Mouse (Mus musculus) hindbrain, embryonic 13.5 days (tissue): ENCODE measurements around the gene Atxn7l1. TPM values are rescaled to one million over a fixed set of nuclear protein-coding genes. Genes with fewer than 3 reads are reported as not detected.

ENCODE experiments used
- ATAC-seq: fragments of 200-750 bp; cut with Nextera tagmentation; 2 replicates; pipeline ENCODE4 v1.8.0; 2017; ENCODE audit warnings: moderate TSS enrichment; ENCODE audit not compliant: low FRiP score
- H3K27ac ChIP-seq: fragments of 300-500 bp; sonication (generic); 2 replicates; pipeline ENCODE4 v1.5.1; 2015; ENCODE audit warnings: inconsistent platforms, mild to moderate bottlenecking, moderate library complexity
- H3K27me3 ChIP-seq: fragments of 300-500 bp; sonication (generic); 2 replicates; pipeline ENCODE4 v1.6.1; 2015; ENCODE audit warnings: mild to moderate bottlenecking, inconsistent platforms
- H3K36me3 ChIP-seq: fragments of 300-500 bp; sonication (generic); 2 replicates; pipeline ENCODE4 v1.6.1; 2015; ENCODE audit warnings: mild to moderate bottlenecking, inconsistent platforms
- H3K4me1 ChIP-seq: fragments of 300-500 bp; sonication (generic); replicated peaks from 2 replicates; pipeline ENCODE4 v1.6.1; 2015; ENCODE audit warnings: inconsistent platforms
- H3K4me2 ChIP-seq: fragments of 300-500 bp; sonication (generic); 2 replicates; pipeline ENCODE4 v1.6.1; 2015; ENCODE audit warnings: inconsistent platforms, mild to moderate bottlenecking, moderate library complexity
- H3K4me3 ChIP-seq: fragments of 300-500 bp; sonication (generic); 2 replicates; pipeline ENCODE4 v1.5.1; 2015; ENCODE audit warnings: mild to moderate bottlenecking, inconsistent platforms
- H3K9ac ChIP-seq: fragments of 300-500 bp; sonication (generic); 2 replicates; pipeline ENCODE4 v1.6.1; 2015; ENCODE audit warnings: mild to moderate bottlenecking, inconsistent platforms
- H3K9me3 ChIP-seq: fragments of 300-500 bp; sonication (generic); 2 replicates; pipeline ENCODE4 v1.6.1; 2016; ENCODE audit warnings: inconsistent platforms
- WGBS: fragments of 180-500 bp; shearing (Covaris S2); methylation state at CpG from one replicate; pipeline ENCODE4 v1.1.7; 2015; 5-methylcytosine and 5-hydroxymethylcytosine counted together
- polyA plus RNA-seq: library from polyadenylated mRNA; unstranded; fragments of >200 nt; fragmentation: Nextera tagmentation; extraction: Ambion mirVana; gene quantifications from 2 replicates; pipeline ENCODE4 v1.2.1, GENCODE M21; 2015

The Atxn7l1 gene
- polyA plus RNA-seq, 1 experiment from 2014 or later: 22.4 TPM

GRCm38 (mm10) chr12:33338170-33338569 is 190.7 kb downstream of the Atxn7l1 start:
- no peak for ATAC-seq
- H3K9ac ChIP-seq: no peak overlapping the region
- no peaks in the 10 kb centered on the region for H3K9me3 ChIP-seq
- H3K4me3 ChIP-seq: no peak overlapping the region
- no peak overlapping the region for H3K4me2 ChIP-seq
- peaks cover 37% of the 10 kb centered on the region for H3K4me1 ChIP-seq
- WGBS: 39% methylated on average over 5 of the region's 5 CpGs
- no peaks in the 10 kb centered on the region for H3K36me3 ChIP-seq
- H3K27me3 ChIP-seq: peaks cover 5% of the 10 kb centered on the region; the same call in 1 of the 2 replicates
- H3K27ac ChIP-seq: no peak overlapping the region

GRCm38 (mm10) chr12:33339822-33340221 is 192.3 kb downstream of the Atxn7l1 start:
- no peak overlapping the region for H3K27ac ChIP-seq
- H3K4me1 ChIP-seq: peaks cover 47% of the 10 kb centered on the region
- H3K9me3 ChIP-seq: no peaks in the 10 kb centered on the region
- no peaks in the 10 kb centered on the region for H3K36me3 ChIP-seq
- no peak overlapping the region for H3K9ac ChIP-seq
- no peak for ATAC-seq
- peaks cover 13% of the 10 kb centered on the region; the same call in 1 of the 2 replicates for H3K27me3 ChIP-seq
- H3K4me2 ChIP-seq: no peak overlapping the region
- no peak overlapping the region for H3K4me3 ChIP-seq
- 86% methylated on average over 4 of the region's 4 CpGs for WGBS

GRCm38 (mm10) chr12:33340698-33341097 is 193.2 kb downstream of the Atxn7l1 start:
- 74% methylated on average over 6 of the region's 6 CpGs for whole genome bisulfite sequencing
- no peaks in the 10 kb centered on the region for H3K36me3 ChIP-seq
- peak overlapping the region; percentile 79 for H3K27ac ChIP-seq
- H3K9ac ChIP-seq: no peak overlapping the region
- no peak for ATAC-seq
- peaks cover 15% of the 10 kb centered on the region; the same call in 1 of the 2 replicates for H3K27me3 ChIP-seq
- no peak overlapping the region for H3K4me2 ChIP-seq
- no peaks in the 10 kb centered on the region for H3K9me3 ChIP-seq
- H3K4me1 ChIP-seq: peaks cover 55% of the 10 kb centered on the region
- no peak overlapping the region for H3K4me3 ChIP-seq

GRCm38 (mm10) chr12:33341351-33341892 is 193.9 kb downstream of the Atxn7l1 start:
- H3K9me3 ChIP-seq: no peaks in the 10 kb centered on the region
- peaks cover 62% of the 10 kb centered on the region for H3K4me1 ChIP-seq
- peaks cover 22% of the 10 kb centered on the region; the same call in 1 of the 2 replicates for H3K27me3 ChIP-seq
- no peak overlapping the region for H3K9ac ChIP-seq
- H3K27ac ChIP-seq: peak overlapping the region; percentile 79
- no peaks in the 10 kb centered on the region for H3K36me3 ChIP-seq
- WGBS: 43% methylated on average over 17 of the region's 17 CpGs
- ATAC-seq: peak; percentile 85
- peak overlapping the region; percentile 29 for H3K4me2 ChIP-seq
- H3K4me3 ChIP-seq: no peak overlapping the region

- H3K9ac ChIP-seq: peak overlapping the region; percentile 66
- peaks cover 7% of the 10 kb centered on the region for H3K36me3 ChIP-seq
- H3K4me2 ChIP-seq: peak overlapping the region; percentile 52
- H3K4me1 ChIP-seq: peaks cover 54% of the 10 kb centered on the region
- H3K27ac ChIP-seq: peak overlapping the region; percentile 60
- WGBS: 7% methylated on average over 25 of the region's 25 CpGs
- peak; percentile 15; the same call in 1 of the 2 replicates for ATAC-seq
- H3K9me3 ChIP-seq: no peaks in the 10 kb centered on the region
- H3K27me3 ChIP-seq: peaks cover 27% of the 10 kb centered on the region
- peak overlapping the region; percentile 25 for H3K4me3 ChIP-seq
These were observed 197.7 kb downstream of the Atxn7l1 start for GRCm38 (mm10) chr12:33344970-33345772.

GRCm38 (mm10) chr12:33345773-33346435 is 198.4 kb downstream of the Atxn7l1 start:
- Histone ChIP-seq H3K4me2 (peak overlapping the region; percentile 52; the same call in 1 of the 2 replicates), H3K4me3 (no peak overlapping the region), H3K4me1 (peaks cover 47% of the 10 kb centered on the region), H3K9me3 (no peaks in the 10 kb centered on the region), H3K36me3 (peaks cover 11% of the 10 kb centered on the region), H3K9ac (peak overlapping the region; percentile 66; the same call in 1 of the 2 replicates), H3K27me3 (peaks cover 27% of the 10 kb centered on the region), H3K27ac (no peak overlapping the region)
- ATAC-seq: no peak
- 31% methylated on average over 23 of the region's 23 CpGs for WGBS

- Histone ChIP-seq H3K27me3 (no peaks in the 10 kb centered on the region), H3K36me3 (peaks cover 23% of the 10 kb centered on the region), H3K9ac (no peak overlapping the region), H3K4me3 (no peak overlapping the region), H3K4me2 (no peak overlapping the region), H3K9me3 (no peaks in the 10 kb centered on the region), H3K4me1 (no peaks in the 10 kb centered on the region), H3K27ac (no peak overlapping the region)
- no peak for ATAC-seq
- WGBS: 77% methylated on average over 4 of the region's 4 CpGs
These were observed 205.2 kb downstream of the Atxn7l1 start for GRCm38 (mm10) chr12:33352671-33353070.

- Histone ChIP-seq H3K36me3 (peaks cover 30% of the 10 kb centered on the region), H3K27ac (no peak overlapping the region), H3K9ac (no peak overlapping the region), H3K4me1 (peaks cover 14% of the 10 kb centered on the region), H3K4me2 (no peak overlapping the region), H3K4me3 (no peak overlapping the region), H3K9me3 (no peaks in the 10 kb centered on the region), H3K27me3 (no peaks in the 10 kb centered on the region)
- no peak for ATAC-seq
- 92% methylated on average over 10 of the region's 10 CpGs for WGBS
These were observed 210.9 kb downstream of the Atxn7l1 start for GRCm38 (mm10) chr12:33358345-33358744.

- Histone ChIP-seq H3K4me1 (peaks cover 17% of the 10 kb centered on the region), H3K27me3 (no peaks in the 10 kb centered on the region), H3K9me3 (no peaks in the 10 kb centered on the region), H3K4me2 (no peak overlapping the region), H3K4me3 (no peak overlapping the region), H3K27ac (no peak overlapping the region), H3K9ac (no peak overlapping the region), H3K36me3 (peaks cover 28% of the 10 kb centered on the region)
- ATAC-seq: no peak
- 95% methylated on average over 7 of the region's 7 CpGs for WGBS
These were observed 211.7 kb downstream of the Atxn7l1 start for GRCm38 (mm10) chr12:33359209-33359608.

- Histone ChIP-seq H3K9ac (no peak overlapping the region), H3K9me3 (no peaks in the 10 kb centered on the region), H3K27me3 (no peaks in the 10 kb centered on the region), H3K4me1 (peaks cover 17% of the 10 kb centered on the region), H3K4me2 (no peak overlapping the region), H3K27ac (peak overlapping the region; percentile 55; the same call in 1 of the 2 replicates), H3K36me3 (peaks cover 25% of the 10 kb centered on the region), H3K4me3 (no peak overlapping the region)
- ATAC-seq: no peak
- 87% methylated on average over 5 of the region's 5 CpGs for WGBS
These were observed 212.5 kb downstream of the Atxn7l1 start for GRCm38 (mm10) chr12:33359878-33360482.

GRCm38 (mm10) chr12:33360729-33361128 is 213.2 kb downstream of the Atxn7l1 start:
- Histone ChIP-seq H3K27me3 (no peaks in the 10 kb centered on the region), H3K9me3 (no peaks in the 10 kb centered on the region), H3K36me3 (peaks cover 30% of the 10 kb centered on the region), H3K4me3 (no peak overlapping the region), H3K4me1 (peaks cover 17% of the 10 kb centered on the region), H3K4me2 (no peak overlapping the region), H3K27ac (peak overlapping the region; percentile 55; the same call in 1 of the 2 replicates), H3K9ac (no peak overlapping the region)
- ATAC-seq: peak; percentile 47; the same call in 1 of the 2 replicates
- WGBS: 58% methylated on average over 6 of the region's 6 CpGs

- Histone ChIP-seq H3K4me2 (no peak overlapping the region), H3K27me3 (no peaks in the 10 kb centered on the region), H3K27ac (no peak overlapping the region), H3K9ac (no peak overlapping the region), H3K4me3 (no peak overlapping the region), H3K4me1 (peaks cover 17% of the 10 kb centered on the region), H3K36me3 (peaks cover 37% of the 10 kb centered on the region), H3K9me3 (no peaks in the 10 kb centered on the region)
- WGBS: 86% methylated on average over 8 of the region's 8 CpGs
- no peak for ATAC-seq
These were observed 217.0 kb downstream of the Atxn7l1 start for GRCm38 (mm10) chr12:33364511-33364910.
